Mouse (Mus musculus): ENCODE measurements around the gene Padi4. TPM values are rescaled to one million over a fixed set of nuclear protein-coding genes. Genes with fewer than 3 reads are reported as not detected.
A peak's percentile ranks its signal among the peaks of the same experiment; 100 is the strongest.

Padi4 gene
- polyA plus RNA-seq, 1 experiment from 2014 or later = 0.12 TPM

DNA sequence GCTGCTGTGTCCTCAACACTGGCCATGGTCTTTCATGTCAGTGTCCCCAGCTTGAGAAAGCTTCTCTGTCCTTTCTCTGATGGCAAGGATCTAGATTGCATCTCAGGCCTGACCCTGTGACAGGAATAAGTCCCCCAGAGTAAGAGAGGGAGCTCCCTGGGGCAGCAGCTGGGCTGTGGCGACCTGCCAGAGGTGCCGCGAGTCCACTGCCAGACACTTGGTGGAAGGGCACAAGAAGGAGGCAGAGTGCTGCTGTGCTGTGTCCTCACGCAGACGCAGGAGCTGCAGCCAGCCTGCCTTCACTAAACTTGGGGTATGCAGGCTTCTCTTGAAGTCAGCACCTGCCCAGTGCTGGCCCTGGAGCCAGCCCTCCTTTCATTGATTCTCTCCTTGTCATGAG is 62.7 kb downstream of the Padi4 start:
- 0 out of 2 replicates have a peak, but pooled peaks cover 2% of the 10 kb centered on the region for H3K4me1 ChIP-seq (ENCODE audit: control insufficient read depth, insufficient read depth, low read length)
- no peaks in the 10 kb centered on the region for H3K27me3 ChIP-seq (ENCODE audit: control insufficient read depth, insufficient read depth, low read length)
- DNase-seq (ENCODE audit: low spot score) = no peak
- no peak overlapping the region for H3K9ac ChIP-seq (ENCODE audit: low read length)
- H3K27ac ChIP-seq (replicated peaks; ENCODE audit: low read depth, low read length) = no peak overlapping the region
- H3K36me3 ChIP-seq (ENCODE audit: control insufficient read depth, insufficient read depth, low read length) = peaks cover 66% of the 10 kb centered on the region
- WGBS = 93% methylated on average over 5 of the region's 5 CpGs
- no peak overlapping the region for H3K4me3 ChIP-seq (ENCODE audit: low read depth, low read length)
- H3K4me2 ChIP-seq (ENCODE audit: low read depth, severe bottlenecking) = no peak overlapping the region
- H3K9me3 ChIP-seq (ENCODE audit: control insufficient read depth, low read length) = no peaks in the 10 kb centered on the region
- no peak for ATAC-seq (ENCODE audit: insufficient number of reproducible peaks, low FRiP score, low TSS enrichment, low read depth)

- 0 out of 2 replicates have a peak, but pooled peaks cover 2% of the 10 kb centered on the region for H3K4me1 ChIP-seq (ENCODE audit: control insufficient read depth, insufficient read depth, low read length)
- 82% methylated on average over 10 of the region's 10 CpGs for WGBS
- no peak overlapping the region for H3K9ac ChIP-seq (ENCODE audit: low read length)
- ATAC-seq (ENCODE audit: insufficient number of reproducible peaks, low FRiP score, low TSS enrichment, low read depth) (no peak), DNase-seq (ENCODE audit: low spot score) (no peak)
- no peak overlapping the region for H3K4me2 ChIP-seq (ENCODE audit: low read depth, severe bottlenecking)
- no peaks in the 10 kb centered on the region for H3K9me3 ChIP-seq (ENCODE audit: control insufficient read depth, low read length)
- H3K27ac ChIP-seq (replicated peaks; ENCODE audit: low read depth, low read length) = no peak overlapping the region
- no peak overlapping the region for H3K4me3 ChIP-seq (ENCODE audit: low read depth, low read length)
- peaks cover 67% of the 10 kb centered on the region for H3K36me3 ChIP-seq (ENCODE audit: control insufficient read depth, insufficient read depth, low read length)
- H3K27me3 ChIP-seq (ENCODE audit: control insufficient read depth, insufficient read depth, low read length) = no peaks in the 10 kb centered on the region
These were observed 63.3 kb downstream of the Padi4 start for GRCm38 (mm10) chr4:140710781-140711180.

DNA sequence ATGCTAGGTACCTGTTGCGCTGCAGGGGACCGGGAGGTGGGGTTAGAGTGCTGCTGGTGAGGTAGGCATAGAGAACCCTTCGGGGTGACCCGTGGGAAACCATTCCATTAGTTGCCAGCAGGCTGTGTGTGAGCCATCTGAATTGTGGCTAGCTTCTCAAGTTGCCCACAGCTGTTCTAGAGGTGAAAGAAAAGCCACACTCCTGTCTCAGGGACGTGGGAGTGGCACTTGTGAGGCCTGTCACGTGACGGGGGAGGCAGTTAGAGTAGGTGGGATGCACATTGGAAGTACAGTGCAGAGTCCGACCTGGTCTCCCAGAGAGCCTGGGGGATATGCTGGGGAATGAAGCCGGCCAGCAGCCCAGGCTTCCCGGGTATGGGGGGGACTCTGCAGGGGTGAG is 64.4 kb downstream of the Padi4 start:
- Histone ChIP-seq H3K4me2 (ENCODE audit: low read depth, severe bottlenecking) (no peak overlapping the region), H3K9ac (ENCODE audit: low read length) (no peak overlapping the region; the same call in 1 of the 2 replicates), H3K36me3 (ENCODE audit: control insufficient read depth, insufficient read depth, low read length) (peaks cover 65% of the 10 kb centered on the region), H3K4me3 (ENCODE audit: low read depth, low read length) (no peak overlapping the region), H3K27ac (replicated peaks; ENCODE audit: low read depth, low read length) (no peak overlapping the region), H3K27me3 (ENCODE audit: control insufficient read depth, insufficient read depth, low read length) (no peaks in the 10 kb centered on the region), H3K4me1 (ENCODE audit: control insufficient read depth, insufficient read depth, low read length) (peaks cover 2% of the 10 kb centered on the region; the same call in 1 of the 2 replicates), H3K9me3 (ENCODE audit: control insufficient read depth, low read length) (no peaks in the 10 kb centered on the region)
- 83% methylated on average over 10 of the region's 10 CpGs for WGBS
- no peak for ATAC-seq (ENCODE audit: insufficient number of reproducible peaks, low FRiP score, low TSS enrichment, low read depth)
- no peak for DNase-seq (ENCODE audit: low spot score)

GRCm38 (mm10) chr4:140709111-140709510 is 64.9 kb downstream of the Padi4 start:
- Histone ChIP-seq H3K36me3 (ENCODE audit: control insufficient read depth, insufficient read depth, low read length) (peaks cover 64% of the 10 kb centered on the region), H3K4me3 (ENCODE audit: low read depth, low read length) (no peak overlapping the region), H3K9ac (ENCODE audit: low read length) (no peak overlapping the region; the same call in 1 of the 2 replicates), H3K27me3 (ENCODE audit: control insufficient read depth, insufficient read depth, low read length) (no peaks in the 10 kb centered on the region), H3K4me1 (ENCODE audit: control insufficient read depth, insufficient read depth, low read length) (peaks cover 7% of the 10 kb centered on the region), H3K27ac (replicated peaks; ENCODE audit: low read depth, low read length) (no peak overlapping the region), H3K4me2 (ENCODE audit: low read depth, severe bottlenecking) (no peak overlapping the region), H3K9me3 (ENCODE audit: control insufficient read depth, low read length) (no peaks in the 10 kb centered on the region)
- ATAC-seq (ENCODE audit: insufficient number of reproducible peaks, low FRiP score, low TSS enrichment, low read depth) = no peak
- WGBS = 94% methylated on average over 7 of the region's 7 CpGs
- no peak for DNase-seq (ENCODE audit: low spot score)

DNA sequence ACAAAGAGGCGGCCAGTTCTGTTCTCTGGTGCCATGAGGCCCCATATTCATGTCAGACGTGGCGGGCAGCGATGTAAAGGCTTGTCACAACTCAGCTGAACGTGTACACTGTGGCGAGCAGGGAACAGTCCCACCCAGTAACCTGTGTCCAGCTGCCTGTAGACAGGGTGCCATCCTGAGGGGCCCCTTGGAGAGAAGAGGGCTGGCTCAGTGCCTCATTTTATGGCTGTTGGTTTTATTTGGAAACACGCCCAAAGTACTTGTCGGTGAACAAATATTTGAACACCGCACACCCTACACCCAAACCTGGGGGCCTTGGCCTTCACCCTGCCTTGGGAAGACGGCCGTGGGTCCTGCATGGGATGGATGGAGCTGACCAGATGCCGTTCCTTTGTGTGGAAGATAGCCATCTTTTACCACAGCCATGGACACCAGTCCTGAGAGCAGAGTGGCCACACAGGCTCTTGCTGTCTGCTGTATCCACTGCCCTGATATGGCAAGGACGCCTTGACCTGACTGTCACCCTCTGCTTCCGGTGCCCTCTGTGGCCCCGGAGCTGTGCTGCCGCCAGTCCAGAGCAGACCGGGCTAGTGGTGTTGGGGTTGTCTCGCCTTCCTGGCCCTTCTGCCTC is 65.6 kb downstream of the Padi4 start:
- H3K4me2 ChIP-seq (ENCODE audit: low read depth, severe bottlenecking) = no peak overlapping the region
- 88% methylated on average over 18 of the region's 18 CpGs for WGBS
- H3K9ac ChIP-seq (ENCODE audit: low read length) = no peak overlapping the region
- no peak overlapping the region for H3K27ac ChIP-seq (replicated peaks; ENCODE audit: low read depth, low read length)
- peaks cover 14% of the 10 kb centered on the region for H3K4me1 ChIP-seq (ENCODE audit: control insufficient read depth, insufficient read depth, low read length)
- no peak overlapping the region for H3K4me3 ChIP-seq (ENCODE audit: low read depth, low read length)
- peaks cover 59% of the 10 kb centered on the region for H3K36me3 ChIP-seq (ENCODE audit: control insufficient read depth, insufficient read depth, low read length)
- DNase-seq (ENCODE audit: low spot score) = no peak
- no peak for ATAC-seq (ENCODE audit: insufficient number of reproducible peaks, low FRiP score, low TSS enrichment, low read depth)
- H3K27me3 ChIP-seq (ENCODE audit: control insufficient read depth, insufficient read depth, low read length) = no peaks in the 10 kb centered on the region
- no peaks in the 10 kb centered on the region for H3K9me3 ChIP-seq (ENCODE audit: control insufficient read depth, low read length)

DNA sequence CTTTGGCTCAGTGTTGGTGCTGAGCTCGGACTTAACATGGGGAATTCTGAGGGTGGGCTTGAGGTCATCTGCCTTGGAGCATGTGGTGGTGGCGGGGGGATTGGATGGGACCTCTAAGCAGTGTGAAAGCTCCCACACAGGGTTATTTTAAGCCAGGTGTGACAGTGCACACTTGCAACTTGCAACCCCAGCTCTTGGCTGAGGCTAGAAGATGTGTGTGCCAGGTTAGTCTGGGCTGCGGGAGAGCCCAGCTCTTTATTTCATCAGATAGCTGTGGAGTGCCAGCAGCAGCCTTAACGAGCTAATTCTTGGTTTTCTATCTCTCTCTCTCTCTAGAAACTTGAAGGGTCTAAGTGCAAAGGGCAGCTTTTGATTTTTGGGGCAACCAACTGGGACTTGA is 66.4 kb downstream of the Padi4 start:
- no peak overlapping the region for H3K9ac ChIP-seq (ENCODE audit: low read length)
- peaks cover 15% of the 10 kb centered on the region for H3K4me1 ChIP-seq (ENCODE audit: control insufficient read depth, insufficient read depth, low read length)
- DNase-seq (ENCODE audit: low spot score) (no peak), ATAC-seq (ENCODE audit: insufficient number of reproducible peaks, low FRiP score, low TSS enrichment, low read depth) (no peak)
- H3K4me2 ChIP-seq (ENCODE audit: low read depth, severe bottlenecking) = no peak overlapping the region
- 85% methylated on average over 4 of the region's 4 CpGs for WGBS
- H3K27ac ChIP-seq (replicated peaks; ENCODE audit: low read depth, low read length) = no peak overlapping the region
- H3K27me3 ChIP-seq (ENCODE audit: control insufficient read depth, insufficient read depth, low read length) = no peaks in the 10 kb centered on the region
- H3K9me3 ChIP-seq (ENCODE audit: control insufficient read depth, low read length) = no peaks in the 10 kb centered on the region
- peaks cover 51% of the 10 kb centered on the region for H3K36me3 ChIP-seq (ENCODE audit: control insufficient read depth, insufficient read depth, low read length)
- no peak overlapping the region for H3K4me3 ChIP-seq (ENCODE audit: low read depth, low read length)

DNA sequence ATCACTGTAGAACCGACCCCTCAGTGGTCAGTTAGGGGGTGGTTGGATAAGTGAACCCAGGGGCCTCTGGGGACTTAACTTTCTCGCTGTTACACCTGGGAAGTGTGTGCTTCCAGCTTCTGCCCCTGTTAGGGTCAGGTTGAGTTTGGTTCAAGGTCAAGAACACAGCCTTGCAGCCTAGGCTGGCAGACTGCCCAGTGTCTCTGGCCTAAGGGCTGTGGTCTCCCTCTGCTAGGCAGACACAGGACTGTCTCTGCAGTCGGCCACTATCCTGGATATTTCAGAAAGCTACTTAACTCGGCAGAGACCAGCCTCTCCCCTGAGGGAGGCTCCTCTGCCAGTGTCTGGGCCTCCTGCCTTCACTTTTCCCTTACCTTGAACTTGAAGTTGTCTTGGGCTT is 69.9 kb downstream of the Padi4 start:
- ATAC-seq (ENCODE audit: insufficient number of reproducible peaks, low FRiP score, low TSS enrichment, low read depth) = no peak
- Histone ChIP-seq H3K9me3 (ENCODE audit: control insufficient read depth, low read length) (no peaks in the 10 kb centered on the region), H3K4me3 (ENCODE audit: low read depth, low read length) (peak overlapping the region; percentile 82), H3K4me1 (ENCODE audit: control insufficient read depth, insufficient read depth, low read length) (peaks cover 32% of the 10 kb centered on the region), H3K27me3 (ENCODE audit: control insufficient read depth, insufficient read depth, low read length) (no peaks in the 10 kb centered on the region), H3K4me2 (ENCODE audit: low read depth, severe bottlenecking) (peak overlapping the region; percentile 85), H3K27ac (replicated peaks; ENCODE audit: low read depth, low read length) (peak overlapping the region; percentile 10; the same call in 1 of the 2 replicates), H3K9ac (ENCODE audit: low read length) (peak overlapping the region; percentile 100; the same call in 1 of the 2 replicates), H3K36me3 (ENCODE audit: control insufficient read depth, insufficient read depth, low read length) (peaks cover 31% of the 10 kb centered on the region)
- 61% methylated on average over 4 of the region's 4 CpGs for WGBS
- no peak for DNase-seq (ENCODE audit: low spot score)

DNA sequence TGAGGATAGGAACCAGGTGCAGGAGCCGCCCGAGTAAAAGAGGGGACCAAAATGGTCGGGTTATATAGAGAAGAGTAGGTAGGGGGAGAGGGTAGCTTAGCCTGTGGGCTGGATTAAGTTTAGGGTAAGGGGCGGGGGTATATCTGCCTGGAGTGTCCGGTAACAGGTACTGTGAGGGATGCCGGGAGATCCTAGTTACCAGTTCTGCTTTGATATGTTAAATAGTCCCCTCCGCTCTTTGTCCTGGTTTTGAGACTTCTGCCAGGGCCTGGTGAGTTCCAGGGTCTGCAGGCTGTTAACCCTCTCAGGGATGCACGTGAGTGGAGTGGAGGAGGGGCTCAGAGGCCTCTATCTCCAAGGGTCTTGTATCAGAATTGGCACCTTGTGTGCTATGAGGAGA is 70.4 kb downstream of the Padi4 start:
- Histone ChIP-seq H3K27ac (replicated peaks; ENCODE audit: low read depth, low read length) (peak overlapping the region; percentile 100), H3K9ac (ENCODE audit: low read length) (peak overlapping the region; percentile 100), H3K27me3 (ENCODE audit: control insufficient read depth, insufficient read depth, low read length) (no peaks in the 10 kb centered on the region), H3K4me3 (ENCODE audit: low read depth, low read length) (peak overlapping the region; percentile 82), H3K4me1 (ENCODE audit: control insufficient read depth, insufficient read depth, low read length) (peaks cover 32% of the 10 kb centered on the region), H3K36me3 (ENCODE audit: control insufficient read depth, insufficient read depth, low read length) (peaks cover 28% of the 10 kb centered on the region), H3K4me2 (ENCODE audit: low read depth, severe bottlenecking) (peak overlapping the region; percentile 85), H3K9me3 (ENCODE audit: control insufficient read depth, low read length) (no peaks in the 10 kb centered on the region)
- WGBS = 6% methylated on average over 8 of the region's 8 CpGs
- DNase-seq (ENCODE audit: low spot score) (no peak), ATAC-seq (ENCODE audit: insufficient number of reproducible peaks, low FRiP score, low TSS enrichment, low read depth) (no peak)
